Mouse (Mus musculus): Measurements from ENCODE around the gene Fam162b.

Gene Fam162b

DNA sequence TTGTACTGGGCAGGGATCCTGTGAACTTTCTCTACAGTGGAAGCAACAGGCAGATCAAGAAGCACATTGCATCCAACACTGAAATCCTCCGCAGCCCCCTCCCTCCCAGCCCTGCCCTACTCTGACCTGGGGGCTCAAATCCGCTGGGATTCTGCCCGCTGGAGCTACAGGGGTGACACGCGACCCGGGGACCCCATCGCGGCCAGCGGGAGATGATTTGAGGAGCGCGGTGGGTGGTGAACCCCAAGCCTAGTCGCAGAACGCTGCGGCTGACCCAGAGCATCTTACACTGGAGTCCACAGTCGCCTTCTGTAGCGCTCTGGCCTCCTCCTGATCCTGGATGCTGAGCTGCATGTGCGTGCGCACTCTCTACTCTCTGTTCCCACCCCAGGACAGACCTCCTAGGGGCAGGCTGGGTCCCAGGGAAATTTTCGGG, at the start of gene Fam162b:
Fam162b (minus strand) TSS at position 379 of the 436 bp plus-strand sequence.
- no peak for DNase-seq (ENCODE audit: low spot score)

DNA sequence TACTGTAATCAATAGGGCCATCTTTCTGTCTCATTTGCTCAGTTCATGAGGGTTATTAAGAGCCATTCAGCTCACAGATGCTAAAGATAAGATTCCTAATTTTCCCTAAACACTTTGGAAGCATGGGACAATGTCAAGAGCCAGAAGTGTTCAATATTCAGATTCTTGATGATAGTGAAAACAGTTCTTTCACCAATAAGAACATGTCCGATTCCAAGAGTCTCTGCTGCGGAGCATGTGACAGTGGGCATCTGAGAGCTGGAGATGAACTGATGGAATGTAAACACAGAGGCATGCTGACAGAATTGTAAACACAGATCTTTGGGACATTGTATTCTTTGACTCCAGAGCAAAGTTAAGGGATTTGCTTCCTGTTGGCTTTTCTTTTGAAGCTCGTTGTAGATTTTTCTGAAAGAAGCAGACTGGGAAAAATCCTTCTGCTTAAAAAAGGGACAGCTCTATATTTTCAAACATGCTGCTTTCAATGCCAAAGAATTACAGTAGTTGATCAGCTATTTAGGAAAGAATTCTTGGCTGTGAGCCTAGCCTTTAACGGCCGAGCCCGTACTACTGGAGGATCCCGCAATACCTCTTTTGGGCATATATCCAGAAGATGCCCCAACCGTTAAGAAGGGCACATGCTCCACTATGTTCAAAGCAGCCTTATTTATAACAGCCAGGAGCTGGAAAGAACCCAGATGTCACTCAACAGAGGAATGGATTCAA, 41.3 kb upstream of the Fam162b start, which contains the start of gene Gprc6a:
Gprc6a (minus strand) TSS at position 51 of the 726 bp plus-strand sequence.
- no peak for DNase-seq (ENCODE audit: low spot score)

DNA sequence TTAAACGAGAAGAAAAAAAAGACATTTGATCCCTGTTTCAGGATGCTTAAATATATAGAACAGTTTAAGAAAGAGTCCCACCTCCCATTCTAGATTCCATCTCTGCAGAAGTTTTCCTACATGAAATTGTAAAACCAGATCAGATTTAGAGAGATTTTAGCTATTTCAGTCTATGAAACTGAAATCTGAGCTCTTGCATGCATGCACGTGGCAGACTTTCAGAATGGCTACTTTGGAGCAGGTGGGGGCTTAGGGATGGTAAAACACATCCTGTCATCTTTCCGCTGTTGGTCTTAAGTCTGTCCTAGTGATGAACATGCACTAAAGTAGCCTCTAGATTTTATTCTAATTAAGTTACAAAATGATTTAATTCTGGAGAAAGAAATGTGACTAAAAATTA, 30.9 kb upstream of the Fam162b start:
- DNase-seq (ENCODE audit: low spot score) = no peak

DNA sequence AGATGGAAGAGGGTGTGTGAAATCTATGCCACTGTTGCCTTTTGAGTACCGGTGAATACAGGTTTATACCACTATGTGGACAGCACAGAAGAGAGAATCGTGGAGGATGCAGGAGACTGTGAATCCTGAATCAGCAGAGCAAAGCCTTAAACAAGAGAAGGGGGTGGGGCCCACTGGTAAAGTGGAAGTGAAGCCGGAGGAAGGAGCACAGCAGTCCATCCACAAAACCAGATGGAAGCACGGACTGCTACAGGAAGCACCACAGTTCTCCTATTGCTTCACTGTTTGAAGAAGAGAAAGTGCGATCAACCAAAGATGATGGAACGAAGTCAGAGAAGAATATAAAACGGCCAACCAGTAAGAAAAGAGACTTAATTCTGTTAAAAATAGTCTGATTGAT, 29.8 kb upstream of the Fam162b start:
- no peak for DNase-seq (ENCODE audit: low spot score)

DNA sequence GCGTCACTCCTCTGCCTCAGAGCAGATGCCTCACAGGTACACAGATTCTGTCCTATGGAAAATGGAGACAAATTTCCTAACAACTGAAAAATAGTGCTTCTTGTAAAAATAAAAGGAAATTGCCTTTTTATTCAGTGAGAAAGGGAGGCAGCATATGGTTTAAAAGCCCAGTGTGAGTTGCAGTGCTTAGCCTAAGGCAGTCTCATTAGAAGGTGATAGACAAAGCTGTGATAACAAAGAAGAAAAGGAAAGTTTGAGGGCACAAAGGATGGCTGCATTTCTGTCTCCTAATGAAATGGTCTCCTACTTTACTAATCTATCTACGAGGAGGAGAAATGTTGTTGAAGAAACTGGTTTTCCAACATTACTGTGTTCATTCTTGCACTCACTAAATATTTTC, 28.2 kb upstream of the Fam162b start:
- DNase-seq (ENCODE audit: low spot score) = no peak

DNA sequence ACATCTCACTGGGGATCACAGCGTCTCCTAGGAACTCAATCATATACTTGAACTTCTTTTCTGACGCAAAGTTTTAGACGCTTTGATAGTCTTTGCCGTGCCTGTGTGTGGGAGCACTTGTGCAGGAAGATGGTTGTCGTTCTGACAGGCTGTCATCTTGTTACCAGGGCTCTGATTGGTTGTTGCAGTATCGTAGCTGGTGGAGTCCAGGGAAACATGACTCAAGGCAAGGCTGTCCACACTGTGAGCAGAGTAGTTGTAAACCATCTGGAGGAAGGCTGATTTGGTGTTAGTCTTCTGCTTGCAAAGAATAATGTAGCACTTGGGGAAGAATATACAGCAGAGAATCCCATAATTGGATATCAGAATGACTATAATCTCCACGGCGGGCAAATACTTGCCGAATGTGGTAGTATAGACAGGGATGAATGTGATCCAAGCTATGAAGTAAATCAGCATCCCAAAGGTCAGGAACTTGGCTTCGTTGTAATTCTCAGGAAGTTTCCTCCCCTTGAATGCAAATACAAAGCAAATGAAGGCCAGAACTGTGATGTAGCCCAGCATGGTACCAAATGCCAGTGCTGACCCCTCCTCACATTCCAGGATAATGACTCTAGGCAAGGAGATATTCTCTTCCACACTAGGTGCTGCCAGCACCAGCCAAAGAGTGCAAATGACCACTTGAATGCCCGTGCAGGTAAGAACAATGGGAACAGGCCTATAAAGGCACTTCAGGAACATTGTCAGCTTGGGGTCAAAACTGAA, 24.7 kb upstream of the Fam162b start:
- DNase-seq (ENCODE audit: low spot score) = no peak

DNA sequence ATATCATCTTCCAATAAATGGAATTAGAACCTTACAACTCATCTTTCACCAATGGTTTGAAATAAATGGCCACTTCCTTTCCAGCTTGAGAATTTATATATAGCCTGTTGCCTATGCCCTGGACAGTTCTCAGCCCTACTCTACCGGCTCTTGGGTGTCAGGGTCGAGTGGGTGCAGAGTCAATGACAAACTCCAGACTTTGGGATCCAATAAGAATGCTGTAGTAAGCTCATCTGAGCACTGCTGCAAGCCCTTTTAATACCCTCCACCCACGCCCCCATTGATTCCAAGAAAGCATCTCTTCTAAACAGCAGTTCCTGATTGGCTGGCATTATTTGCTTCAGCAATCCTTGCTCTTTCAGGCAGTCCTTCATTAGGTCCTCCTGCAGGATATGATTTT, 23.1 kb upstream of the Fam162b start:
- no peak for DNase-seq (ENCODE audit: low spot score)

DNA sequence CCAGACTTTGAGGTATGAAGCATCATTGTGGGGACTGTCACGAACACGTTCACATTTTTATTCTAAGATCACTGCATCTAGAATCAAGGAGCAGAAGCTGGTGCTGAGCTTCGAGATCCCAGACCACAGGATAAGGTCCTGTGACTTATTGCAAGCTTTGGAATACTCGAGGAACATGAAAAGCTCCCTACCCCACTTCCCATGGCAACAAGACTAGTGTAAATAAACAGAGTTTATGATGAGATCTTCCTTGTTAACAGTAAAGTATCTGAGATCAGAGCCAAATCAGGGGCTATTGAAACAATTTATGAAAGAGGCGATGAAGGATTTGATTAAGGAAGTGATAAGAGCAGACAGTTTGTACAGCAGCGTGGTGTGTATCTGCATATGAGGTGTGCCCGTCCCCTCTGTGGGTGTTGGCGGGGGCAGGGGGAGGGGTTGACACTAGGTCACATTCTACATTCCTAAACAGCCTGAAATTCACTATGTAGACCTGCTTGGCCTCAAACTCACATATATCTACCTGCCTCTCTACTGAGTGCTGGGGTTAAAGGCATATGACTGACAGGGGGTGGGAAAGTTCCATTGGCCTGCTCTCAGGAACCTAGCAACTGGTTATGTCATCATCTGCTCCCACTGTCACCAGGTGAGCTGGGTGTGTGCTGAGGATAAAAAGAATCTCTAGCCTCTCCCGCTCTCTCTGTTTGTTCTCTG, 21.8 kb upstream of the Fam162b start:
- no peak for DNase-seq (ENCODE audit: low spot score)

DNA sequence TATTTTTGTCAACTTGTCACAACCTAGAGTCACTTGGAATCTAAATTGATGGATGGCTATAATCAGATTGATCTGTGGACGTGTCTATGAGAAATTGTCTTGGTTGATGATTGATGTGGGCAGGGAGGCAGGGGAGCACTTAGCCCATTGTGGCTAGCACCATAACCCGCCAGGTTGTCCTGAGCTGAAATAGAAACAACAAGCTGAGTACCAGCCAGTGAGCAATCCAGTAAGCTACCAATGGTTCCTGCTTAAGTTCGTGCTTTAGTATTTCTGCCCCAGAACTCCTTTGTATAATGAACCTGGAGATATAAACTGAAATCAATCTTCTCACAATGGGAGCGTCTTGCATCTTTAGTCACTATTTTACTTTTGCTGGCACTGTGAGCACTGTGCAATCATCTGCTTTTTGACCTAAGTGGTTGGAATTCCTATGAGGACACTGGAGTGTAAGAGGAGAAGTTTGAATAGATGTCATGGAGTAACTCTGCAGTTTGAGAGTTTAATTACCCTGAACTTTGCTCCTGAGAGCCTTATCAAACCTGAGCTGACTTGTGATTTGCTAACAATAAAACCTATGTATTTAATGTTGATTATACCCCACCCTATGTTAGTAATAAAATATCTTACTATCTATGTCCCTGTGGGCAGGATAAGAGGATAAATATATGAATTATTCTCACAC, 19.6 kb upstream of the Fam162b start:
- DNase-seq (ENCODE audit: low spot score) = no peak

DNA sequence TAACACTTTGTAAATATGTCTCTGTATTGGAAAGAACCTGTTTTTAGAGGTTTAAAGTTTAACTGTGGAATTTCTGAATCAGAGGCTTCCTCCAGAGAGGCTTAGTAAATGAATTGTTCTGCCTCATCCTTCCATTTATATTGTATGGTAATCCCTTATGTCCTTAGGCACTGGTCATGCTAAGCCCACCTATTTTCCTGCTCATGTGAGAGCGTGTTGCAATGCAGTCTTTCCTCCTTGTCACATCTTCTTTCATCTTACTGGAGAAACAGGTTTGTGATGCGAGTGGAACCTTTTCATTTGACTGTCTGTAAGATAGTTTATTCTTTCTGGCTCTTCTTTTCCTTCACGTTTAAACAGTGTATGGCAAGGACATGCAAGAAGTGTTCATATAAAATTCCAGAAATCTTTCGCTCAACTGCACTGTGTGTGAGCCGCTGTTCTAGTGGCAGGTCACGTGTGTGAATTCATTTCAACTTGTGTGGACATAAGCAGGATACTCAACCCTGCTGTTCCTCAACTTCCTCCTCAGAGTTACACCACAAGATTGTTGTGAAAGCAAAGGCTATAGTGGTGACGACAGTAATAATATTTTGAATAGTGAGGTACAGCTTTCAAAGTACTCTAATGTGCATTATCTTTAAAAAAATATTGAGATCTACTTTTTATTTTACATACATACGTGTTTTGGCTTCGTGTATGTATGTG, 6.8 kb upstream of the Fam162b start:
- no peak for DNase-seq (ENCODE audit: low spot score)

DNA sequence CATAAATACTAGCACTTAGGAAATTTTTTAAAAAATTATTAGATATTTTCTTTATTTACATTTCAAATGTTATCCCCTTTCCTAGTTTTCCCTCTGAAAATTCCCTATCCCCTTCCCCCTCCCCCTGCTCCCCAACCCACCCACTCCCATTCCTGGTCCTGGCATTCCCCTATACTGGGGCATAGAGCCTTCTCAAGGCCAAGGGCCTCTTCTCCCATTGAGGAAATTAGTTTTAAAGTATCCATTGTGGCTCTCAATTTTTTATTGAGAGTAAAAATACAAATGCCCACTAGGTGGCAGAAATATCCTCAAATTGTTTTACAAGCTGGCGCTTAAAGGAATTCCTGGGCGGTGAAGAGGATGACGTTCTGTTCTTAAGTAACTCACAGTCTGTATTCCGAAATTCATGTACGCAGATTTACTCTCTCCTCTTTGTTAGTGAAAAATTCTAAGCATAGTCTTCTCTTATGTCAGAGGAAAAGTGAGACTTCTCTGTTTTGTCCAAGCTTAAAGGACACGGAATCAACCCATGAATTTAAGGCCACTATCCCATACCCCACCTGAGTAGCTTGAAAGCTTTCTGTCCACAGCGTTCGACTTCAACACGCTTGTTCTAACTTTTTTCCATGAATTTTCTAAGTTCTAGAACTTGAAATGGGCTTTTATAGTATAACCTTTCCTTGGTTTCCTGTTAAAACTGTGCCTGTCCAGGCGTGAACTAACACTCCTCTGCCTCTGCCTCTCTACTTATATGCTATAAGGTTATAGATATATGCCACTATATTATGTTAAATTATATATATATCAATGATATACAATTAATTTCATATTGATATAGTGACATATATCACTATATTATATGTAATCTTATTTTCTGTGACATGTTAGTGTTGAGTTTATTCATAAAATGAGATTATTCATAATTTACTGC, 4.9 kb upstream of the Fam162b start:
- DNase-seq (ENCODE audit: low spot score) = no peak

DNA sequence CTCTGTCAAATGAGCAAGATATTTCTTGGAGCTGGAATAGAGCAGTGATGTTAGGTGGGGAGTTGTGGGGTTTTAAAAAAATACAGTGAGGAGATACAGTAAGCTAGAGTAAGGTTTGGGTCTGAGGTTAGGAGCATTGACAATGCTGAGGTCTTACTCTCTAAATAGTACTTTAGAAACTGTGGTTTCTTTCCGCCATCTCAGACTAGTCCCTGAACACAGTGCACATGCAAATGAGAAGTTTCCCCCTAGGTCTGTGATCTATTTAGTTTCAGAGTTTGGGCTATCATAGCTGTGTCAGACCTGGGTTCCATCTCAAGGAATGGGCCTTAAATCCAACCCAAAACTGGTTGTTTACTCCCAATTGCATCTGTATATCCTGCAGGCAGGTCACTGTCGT, 1.3 kb upstream of the Fam162b start:
- no peak for DNase-seq (ENCODE audit: low spot score)

DNA sequence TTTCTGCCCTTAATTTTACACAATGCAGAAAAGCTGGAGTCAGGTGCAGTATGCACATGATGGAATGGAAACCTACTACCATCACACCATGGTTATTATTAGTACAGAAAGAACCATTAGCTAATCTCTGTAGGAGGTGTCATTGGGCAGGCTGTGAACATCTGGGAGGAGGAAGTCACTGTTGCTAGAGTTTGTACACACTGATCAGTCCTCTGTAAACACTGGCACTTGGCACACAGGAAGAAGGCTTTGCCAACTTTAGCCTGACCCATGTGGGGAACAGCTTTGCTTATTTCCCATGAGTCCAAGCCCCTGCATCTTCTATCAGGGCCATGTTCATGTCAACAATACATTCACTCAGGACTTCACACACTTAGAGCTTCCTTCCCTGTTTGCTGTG, 5.4 kb downstream of the Fam162b start:
- DNase-seq (ENCODE audit: low spot score) = no peak

DNA sequence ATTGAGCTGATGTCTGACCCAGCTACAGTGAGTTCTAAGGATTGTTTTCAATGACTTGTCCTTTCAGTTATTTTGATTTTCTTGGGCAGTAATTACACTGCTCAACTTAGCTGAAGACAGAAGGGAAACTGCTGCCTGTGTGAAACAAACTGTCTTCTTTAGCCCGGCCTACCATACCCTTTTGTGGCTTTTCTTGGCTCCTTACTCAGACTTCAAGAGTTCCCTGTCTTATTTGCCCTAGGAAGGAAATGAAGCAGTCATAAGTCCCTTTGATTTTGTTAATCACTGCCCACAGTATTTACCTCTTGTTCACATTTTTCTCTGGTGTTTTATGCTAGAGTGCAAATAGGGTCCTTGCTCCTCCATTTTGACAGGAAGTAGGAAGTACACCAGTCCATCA, 5.9 kb downstream of the Fam162b start:
- DNase-seq (ENCODE audit: low spot score) = no peak

DNA sequence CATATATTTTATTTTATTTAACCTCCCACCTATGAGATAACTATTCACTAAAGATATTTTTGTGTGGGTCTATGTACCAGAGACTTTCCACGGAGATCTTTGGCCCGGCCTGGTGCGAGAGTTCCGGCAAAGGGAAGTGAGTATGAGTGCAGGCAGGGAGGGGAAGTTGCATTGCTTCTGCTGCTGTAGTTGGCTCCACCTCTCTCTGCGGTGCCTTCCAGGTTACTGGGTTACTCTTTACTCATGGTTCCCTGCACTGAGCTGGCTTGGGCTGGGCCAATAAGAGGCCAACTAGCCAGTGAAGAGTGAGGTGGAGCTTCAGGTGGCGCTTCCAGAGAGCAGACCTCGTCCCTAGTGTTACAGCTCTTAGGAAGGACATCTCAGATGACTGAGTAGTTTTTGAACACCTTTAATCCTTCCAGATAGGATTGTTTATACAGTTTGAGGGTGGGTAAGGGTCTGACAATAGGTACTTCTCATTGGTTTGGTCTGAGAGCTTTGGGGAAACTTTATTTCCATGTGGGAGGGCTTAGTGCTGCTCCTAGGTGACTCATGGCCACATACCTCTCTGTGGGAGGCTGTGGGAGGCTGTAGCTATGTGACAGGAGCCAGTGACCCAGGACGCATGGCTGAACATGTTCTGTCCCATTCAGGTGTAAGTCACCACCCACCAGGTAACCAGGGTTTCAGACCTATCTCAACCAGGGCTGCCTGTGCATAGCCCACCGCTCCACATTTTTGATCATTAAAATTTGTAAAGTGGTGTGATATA, 18.9 kb downstream of the Fam162b start:
- no peak for DNase-seq (ENCODE audit: low spot score)

DNA sequence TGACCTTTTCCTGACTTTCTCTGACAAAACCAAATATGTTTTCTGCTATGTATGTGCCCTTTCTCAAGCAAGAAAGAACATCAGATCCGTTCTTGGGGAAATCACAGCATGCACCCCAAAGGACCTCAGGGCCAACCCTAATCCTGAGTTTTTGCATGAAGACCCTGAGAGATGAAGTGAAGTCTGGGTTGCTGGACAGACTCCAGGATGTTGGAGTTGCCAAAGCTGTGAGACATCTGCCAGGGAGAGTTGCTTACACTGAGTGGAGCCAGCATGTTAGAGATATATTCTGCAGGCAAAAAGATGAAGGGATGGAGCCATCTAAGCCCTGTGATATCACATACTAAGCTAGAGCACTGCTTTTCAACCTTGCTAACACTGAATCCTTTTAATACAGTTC, 34.3 kb downstream of the Fam162b start:
- DNase-seq (ENCODE audit: low spot score) = no peak

DNA sequence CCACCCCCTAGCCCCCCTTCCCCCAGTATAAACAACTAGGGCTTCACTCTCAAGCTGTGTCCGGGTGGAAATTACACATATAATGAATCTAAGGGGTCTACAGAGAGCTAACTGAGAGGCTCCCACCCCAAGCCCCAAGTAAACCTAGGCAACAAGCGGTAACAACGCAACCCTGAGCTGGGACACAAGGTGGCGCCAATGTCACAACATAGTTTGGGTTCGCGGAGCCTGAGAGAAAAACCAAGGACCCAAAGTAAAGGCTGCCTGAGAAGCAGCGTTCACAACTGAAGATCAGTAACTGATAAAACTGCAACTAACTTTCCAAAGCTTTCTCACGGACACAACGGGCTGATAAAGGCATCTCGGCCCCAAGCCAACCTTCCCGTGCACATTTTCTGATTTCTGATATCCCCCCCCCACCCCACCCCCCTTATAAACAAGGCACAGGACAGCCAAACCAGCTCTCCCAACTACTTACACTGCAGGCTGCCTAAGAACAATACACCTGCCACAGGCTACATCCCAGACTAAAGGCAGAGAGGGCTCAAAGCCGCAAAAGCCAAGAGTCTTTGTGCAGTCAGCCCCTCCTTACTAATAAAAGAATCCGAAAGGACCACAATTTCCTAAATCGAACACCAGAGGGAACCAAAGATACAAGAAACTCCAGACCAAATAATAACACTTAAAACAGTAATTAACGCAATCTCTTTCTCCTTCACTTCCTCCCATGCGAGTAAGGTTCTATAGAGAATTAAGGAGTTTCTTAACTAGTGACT, 36.8 kb downstream of the Fam162b start:
- DNase-seq (ENCODE audit: low spot score) = peak; percentile 37
